Mouse (Mus musculus) bone marrow, adult 2 months (tissue): ENCODE measurements around the gene Prdx6.

ENCODE experiments used
- CTCF ChIP-seq: fragments of 200-500 bp; IDR thresholded peaks from 2 replicates; pipeline ENCODE4 v1.5.1; 2011; ENCODE audit warnings: low read length, control low read depth; ENCODE audit not compliant: control insufficient read depth, insufficient read depth
- POLR2A ChIP-seq: fragments of 200-500 bp; IDR thresholded peaks from 2 replicates; pipeline ENCODE4 v1.6.1; 2011; ENCODE audit warnings: low read depth, mild to moderate bottlenecking, control low read depth, low read length, borderline replicate concordance; ENCODE audit not compliant: control insufficient read depth

DNA sequence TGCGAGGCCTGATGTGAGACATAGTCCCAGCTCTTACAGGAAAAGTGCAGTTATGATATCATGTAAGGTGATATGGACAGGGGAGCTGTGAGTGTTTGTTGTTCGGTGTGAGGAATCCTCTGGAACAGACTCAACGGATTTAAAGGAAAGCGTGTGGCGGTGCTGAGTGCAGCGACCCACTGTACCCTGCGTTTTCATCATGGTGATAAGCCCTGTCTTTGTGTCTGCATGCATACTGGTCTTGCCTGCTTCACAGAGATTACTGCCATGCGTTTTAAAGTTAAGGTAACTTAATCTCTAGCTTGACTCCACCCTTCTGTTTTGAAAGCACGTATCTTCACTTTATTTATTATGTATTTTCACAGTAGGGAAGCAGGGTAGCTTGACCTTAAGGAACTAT lies 1.3 kb upstream of the Prdx6 start:
- no peak for TF ChIP-seq CTCF
- no peak for TF ChIP-seq POLR2A
